Mouse (Mus musculus) liver, embryonic 11.5 days (tissue): Measurements from ENCODE around the gene Vps8. TPM values are rescaled to one million over a fixed set of nuclear protein-coding genes. Genes with fewer than 3 reads are reported as not detected.

ENCODE experiments used
- ATAC-seq: fragments of 200-750 bp; cut with Nextera tagmentation; replicated peaks from 2 replicates; pipeline ENCODE4 v1.8.0; 2017; ENCODE audit warnings: moderate number of reproducible peaks, mild to moderate bottlenecking, moderate TSS enrichment, moderate library complexity; ENCODE audit not compliant: low FRiP score
- DNase-seq: peaks from one replicate; pipeline ENCODE4 v3.0.0-alpha.2; 2017; ENCODE audit warnings: low spot score
- H3K27ac ChIP-seq: fragments of 300-500 bp; sonication (generic); 2 replicates; pipeline ENCODE4 v1.5.1; 2014; ENCODE audit warnings: mild to moderate bottlenecking, low read depth, low read length, control low read depth
- H3K27me3 ChIP-seq: fragments of 300-500 bp; sonication (generic); replicated peaks from 2 replicates; pipeline ENCODE4 v1.6.1; 2014; ENCODE audit warnings: low read length, mixed read lengths; ENCODE audit not compliant: control insufficient read depth, insufficient read depth
- H3K36me3 ChIP-seq: fragments of 300-500 bp; sonication (generic); 2 replicates; pipeline ENCODE4 v1.6.1; 2014; ENCODE audit warnings: mild to moderate bottlenecking, low read length, moderate library complexity, mixed read lengths; ENCODE audit not compliant: control insufficient read depth, insufficient read depth
- H3K4me1 ChIP-seq: fragments of 300-500 bp; sonication (generic); replicated peaks from 2 replicates; pipeline ENCODE4 v1.6.1; 2014; ENCODE audit warnings: low read length, mixed read lengths; ENCODE audit not compliant: control insufficient read depth, insufficient read depth
- H3K4me2 ChIP-seq: fragments of 300-500 bp; sonication (generic); 2 replicates; pipeline ENCODE4 v1.6.1; 2014; ENCODE audit warnings: mild to moderate bottlenecking, control low read depth, moderate library complexity
- H3K4me3 ChIP-seq: fragments of 300-500 bp; sonication (generic); 2 replicates; pipeline ENCODE4 v1.5.1; 2014; ENCODE audit warnings: low read depth, low read length, control low read depth
- H3K9ac ChIP-seq: fragments of 300-500 bp; sonication (generic); 2 replicates; pipeline ENCODE4 v1.6.1; 2014; ENCODE audit warnings: low read depth, low read length, control low read depth
- H3K9me3 ChIP-seq: fragments of 300-500 bp; sonication (generic); 2 replicates; pipeline ENCODE4 v1.6.1; 2016; ENCODE audit warnings: low read length, inconsistent platforms, mixed read lengths; ENCODE audit not compliant: control insufficient read depth
- WGBS: fragments of 180-500 bp; shearing (Covaris S2); extraction: QIAGEN DNeasy Blood & Tissue Kit; methylation state at CpG from one replicate; pipeline ENCODE4 v1.1.7; 2014; 5-methylcytosine and 5-hydroxymethylcytosine counted together
- polyA plus RNA-seq: library from polyadenylated mRNA; unstranded; fragments of >200 nt; fragmentation: Nextera tagmentation; extraction: Ambion mirVana; gene quantifications from 2 replicates; pipeline ENCODE4 v1.2.1, GENCODE M21; 2014

Vps8 gene
- polyA plus RNA-seq, 1 experiment from 2014 or later: 15.9 TPM

DNA sequence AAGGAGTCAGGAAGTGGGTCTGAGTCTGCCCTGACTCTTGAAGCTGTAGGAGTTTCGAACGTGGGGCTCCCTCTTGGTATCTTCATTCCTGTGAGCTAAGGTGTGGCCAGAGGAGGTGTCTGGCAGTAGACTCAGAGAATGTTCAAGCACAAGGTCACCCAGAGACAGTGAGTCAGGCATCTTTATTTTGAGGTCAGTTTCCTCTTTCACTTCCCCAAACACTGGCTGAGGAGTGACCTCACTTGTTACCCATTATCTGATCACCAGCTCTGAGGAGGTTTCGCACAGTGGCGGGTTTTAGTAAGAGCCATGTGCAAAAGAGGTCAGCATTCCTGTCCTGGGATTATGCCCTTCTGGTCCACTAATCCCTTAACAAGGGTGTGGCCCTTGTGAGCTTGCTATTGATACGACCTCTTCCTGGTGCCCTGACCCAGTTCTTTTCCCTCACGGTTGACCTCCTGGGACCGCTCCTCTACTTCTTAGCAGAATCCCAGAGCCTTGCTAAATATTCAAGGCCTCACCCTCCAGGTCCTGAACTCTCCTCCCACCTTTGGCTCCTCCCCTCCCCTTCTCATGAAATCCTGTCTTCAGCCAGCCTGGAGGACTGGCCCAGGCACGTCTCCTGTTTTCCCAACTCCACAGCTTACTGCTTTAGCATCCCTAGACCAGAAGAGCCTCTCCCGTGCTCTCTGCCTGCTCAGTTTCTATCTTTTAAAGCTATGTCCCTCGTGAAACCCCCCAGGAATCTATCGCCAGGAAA is 40.6 kb upstream of the Vps8 start:
- H3K27me3 ChIP-seq: no peaks in the 10 kb centered on the region
- no peak for ATAC-seq
- H3K4me2 ChIP-seq: no peak overlapping the region
- 37% methylated on average over 11 of the region's 11 CpGs for WGBS
- no peak overlapping the region for H3K27ac ChIP-seq
- no peaks in the 10 kb centered on the region for H3K36me3 ChIP-seq
- DNase-seq: no peak
- H3K9ac ChIP-seq: no peak overlapping the region
- H3K4me1 ChIP-seq: 0 out of 2 replicates have a peak, but pooled peaks cover 4% of the 10 kb centered on the region
- H3K9me3 ChIP-seq: no peaks in the 10 kb centered on the region
- no peak overlapping the region for H3K4me3 ChIP-seq

DNA sequence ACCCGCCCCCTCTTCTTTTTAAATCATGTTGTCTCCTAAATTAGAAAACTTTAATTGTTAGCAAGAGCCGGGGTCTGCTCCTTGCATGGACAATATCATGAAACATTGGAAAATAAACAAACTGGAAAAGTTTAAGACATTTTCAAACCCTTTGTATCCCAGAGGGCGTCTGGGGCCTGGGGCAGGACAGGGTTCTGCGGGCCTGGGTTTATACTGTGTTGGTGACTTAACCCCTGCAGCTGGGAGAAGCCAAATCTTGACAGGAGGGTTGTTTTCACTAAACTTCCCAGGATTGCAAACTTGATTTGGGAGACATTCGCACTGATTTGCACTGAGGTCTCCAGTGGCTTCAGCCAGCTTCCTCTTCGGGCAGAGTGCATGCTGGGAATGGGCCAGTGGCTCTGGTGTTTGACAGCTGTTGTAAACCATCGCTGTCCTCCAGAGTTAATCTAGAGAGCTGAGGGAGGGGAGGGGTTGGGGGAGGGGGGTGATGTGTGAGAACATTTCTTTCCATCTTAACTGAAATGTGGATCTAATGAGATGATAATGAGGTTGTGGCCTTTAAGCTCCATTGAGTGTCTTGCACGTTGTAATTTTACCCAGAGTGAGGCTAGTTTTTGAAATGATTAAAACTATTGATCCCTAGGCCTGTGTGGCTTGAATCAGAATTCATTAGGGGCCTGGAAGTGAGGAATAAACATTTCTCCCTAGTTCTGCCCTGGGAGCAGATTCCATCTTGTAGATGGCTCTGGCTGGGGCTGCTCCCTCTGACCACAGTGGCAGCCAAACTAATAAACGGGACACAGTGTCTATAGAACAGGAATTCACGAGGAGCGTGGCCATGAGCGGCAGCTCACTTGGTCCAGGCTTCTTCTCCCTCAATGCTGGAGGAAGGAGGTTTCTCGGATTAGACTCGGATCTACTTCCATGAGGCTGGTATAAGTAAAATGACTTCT is 36.7 kb upstream of the Vps8 start:
- Histone ChIP-seq H3K9ac (no peak overlapping the region), H3K4me3 (no peak overlapping the region), H3K36me3 (no peaks in the 10 kb centered on the region), H3K27me3 (no peaks in the 10 kb centered on the region), H3K4me1 (0 out of 2 replicates have a peak, but pooled peaks cover 4% of the 10 kb centered on the region), H3K27ac (no peak overlapping the region), H3K4me2 (no peak overlapping the region), H3K9me3 (no peaks in the 10 kb centered on the region)
- ATAC-seq: no peak
- WGBS: 57% methylated on average over 14 of the region's 14 CpGs
- DNase-seq: no peak

DNA sequence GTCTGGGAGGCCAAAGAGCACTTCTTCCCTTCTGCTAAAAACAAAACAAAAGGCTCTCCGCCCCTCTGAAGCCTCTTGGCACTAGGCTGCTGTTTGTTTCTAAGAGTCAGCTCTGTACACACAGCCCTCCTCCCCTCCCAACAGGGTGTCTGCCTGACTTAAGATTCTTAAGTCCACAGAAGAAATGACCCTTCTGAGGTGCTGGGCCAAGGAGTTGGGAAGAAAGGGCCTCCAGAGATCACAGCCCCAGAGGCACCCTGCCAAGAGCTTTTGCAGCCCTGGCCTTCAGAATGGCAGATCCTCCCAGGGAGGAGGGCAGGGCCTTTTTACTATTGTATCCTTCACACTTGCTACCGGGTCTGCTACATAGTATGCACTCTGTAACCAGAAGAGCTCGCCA is 33.6 kb upstream of the Vps8 start:
- H3K27ac ChIP-seq: no peak overlapping the region
- WGBS: 59% methylated on average over 3 of the region's 3 CpGs
- H3K9me3 ChIP-seq: no peaks in the 10 kb centered on the region
- ATAC-seq: no peak
- no peaks in the 10 kb centered on the region for H3K36me3 ChIP-seq
- DNase-seq: no peak
- no peak overlapping the region for H3K4me3 ChIP-seq
- no peak overlapping the region for H3K9ac ChIP-seq
- 0 out of 2 replicates have a peak, but pooled peaks cover 7% of the 10 kb centered on the region for H3K4me1 ChIP-seq
- no peak overlapping the region for H3K4me2 ChIP-seq
- H3K27me3 ChIP-seq: 0 out of 2 replicates have a peak, but pooled peaks cover 3% of the 10 kb centered on the region

DNA sequence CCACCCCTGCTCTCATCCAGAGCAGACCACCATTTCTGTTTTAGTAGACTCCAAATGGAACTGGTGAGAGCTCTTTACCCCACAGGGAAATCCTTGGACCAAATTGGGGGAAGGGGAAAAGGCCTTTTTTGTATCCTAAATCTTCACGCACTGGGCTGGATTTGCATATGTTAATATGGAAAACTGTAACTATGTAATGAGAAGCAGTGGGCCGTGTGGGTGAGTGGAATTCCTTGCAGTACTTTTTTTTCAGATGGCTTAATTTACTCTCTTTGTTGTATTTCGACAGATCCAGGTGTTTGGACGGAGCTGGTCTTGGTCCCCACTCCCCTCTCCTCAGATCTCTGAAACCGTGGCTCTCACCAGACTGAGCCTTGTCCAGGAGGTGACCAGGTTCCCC is 32.2 kb upstream of the Vps8 start:
- DNase-seq (no peak), ATAC-seq (no peak)
- Histone ChIP-seq H3K36me3 (no peaks in the 10 kb centered on the region), H3K9me3 (no peaks in the 10 kb centered on the region), H3K9ac (no peak overlapping the region), H3K4me1 (0 out of 2 replicates have a peak, but pooled peaks cover 7% of the 10 kb centered on the region), H3K4me3 (no peak overlapping the region), H3K27ac (no peak overlapping the region), H3K4me2 (no peak overlapping the region), H3K27me3 (0 out of 2 replicates have a peak, but pooled peaks cover 3% of the 10 kb centered on the region)
- 64% methylated on average over 5 of the region's 5 CpGs for WGBS

DNA sequence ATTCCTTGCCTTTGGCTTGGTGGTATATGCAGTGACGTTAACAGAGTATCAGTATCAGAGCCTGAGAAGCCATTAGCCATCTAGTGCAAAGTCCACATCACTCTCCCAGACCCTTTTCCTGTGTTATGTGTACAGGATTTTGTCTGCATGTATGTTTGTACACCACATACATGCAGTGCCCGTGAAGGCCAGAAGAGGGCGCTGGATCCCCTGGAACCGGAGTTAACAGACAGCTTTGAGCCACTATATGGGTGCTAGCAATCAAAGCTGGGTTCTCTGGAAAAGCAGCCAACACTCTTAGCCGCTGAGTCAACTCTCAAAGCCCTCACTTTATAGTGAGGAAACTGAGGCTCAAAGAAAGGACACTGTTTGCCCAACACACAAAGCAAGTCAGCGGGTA is 30.8 kb upstream of the Vps8 start:
- ATAC-seq (0 out of 2 replicates have a peak, but pooled peaks have one; percentile 5), DNase-seq (peak; percentile 46)
- H3K27me3 ChIP-seq: 0 out of 2 replicates have a peak, but pooled peaks cover 3% of the 10 kb centered on the region
- H3K9me3 ChIP-seq: no peaks in the 10 kb centered on the region
- no peak overlapping the region for H3K27ac ChIP-seq
- H3K9ac ChIP-seq: no peak overlapping the region
- WGBS: 55% methylated on average over 6 of the region's 6 CpGs
- H3K4me3 ChIP-seq: no peak overlapping the region
- H3K36me3 ChIP-seq: no peaks in the 10 kb centered on the region
- no peak overlapping the region for H3K4me2 ChIP-seq
- H3K4me1 ChIP-seq: 0 out of 2 replicates have a peak, but pooled peaks cover 3% of the 10 kb centered on the region

DNA sequence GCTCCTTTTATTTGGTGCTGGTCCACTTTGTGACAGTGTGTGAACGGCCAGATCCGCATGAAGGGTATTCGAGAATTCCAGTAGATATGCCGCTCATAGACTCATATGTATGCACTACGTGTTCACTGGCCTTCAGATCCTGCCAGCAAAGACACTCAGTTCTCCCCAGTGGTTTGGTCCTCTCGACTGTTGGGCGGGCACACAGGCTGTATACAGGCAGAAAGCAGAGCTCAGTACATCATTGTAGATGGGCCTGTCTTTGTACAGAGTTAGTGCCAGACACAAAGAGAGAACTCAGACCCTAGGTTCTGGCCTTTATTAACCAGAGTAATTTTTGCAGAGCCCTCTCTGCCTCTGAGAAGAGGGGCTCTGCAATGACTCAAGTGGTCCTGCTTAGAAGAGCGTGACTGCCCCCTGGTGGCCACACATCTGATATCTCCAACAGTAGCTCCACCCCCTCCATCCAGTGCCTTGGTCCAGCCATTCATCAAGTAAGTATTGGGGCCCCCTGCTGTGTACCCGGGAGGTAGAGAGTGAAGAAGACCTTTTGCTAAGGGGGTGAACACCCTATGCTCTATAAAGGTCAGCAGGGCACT is 30.3 kb upstream of the Vps8 start:
- H3K27ac ChIP-seq: no peak overlapping the region
- WGBS: 51% methylated on average over 9 of the region's 9 CpGs
- 0 out of 2 replicates have a peak, but pooled peaks cover 3% of the 10 kb centered on the region for H3K27me3 ChIP-seq
- no peak overlapping the region for H3K4me2 ChIP-seq
- H3K4me1 ChIP-seq: 0 out of 2 replicates have a peak, but pooled peaks cover 3% of the 10 kb centered on the region
- ATAC-seq (peak; percentile 61; the same call in 1 of the 2 replicates), DNase-seq (peak; percentile 80)
- no peak overlapping the region for H3K9ac ChIP-seq
- H3K9me3 ChIP-seq: no peaks in the 10 kb centered on the region
- no peaks in the 10 kb centered on the region for H3K36me3 ChIP-seq
- H3K4me3 ChIP-seq: no peak overlapping the region

DNA sequence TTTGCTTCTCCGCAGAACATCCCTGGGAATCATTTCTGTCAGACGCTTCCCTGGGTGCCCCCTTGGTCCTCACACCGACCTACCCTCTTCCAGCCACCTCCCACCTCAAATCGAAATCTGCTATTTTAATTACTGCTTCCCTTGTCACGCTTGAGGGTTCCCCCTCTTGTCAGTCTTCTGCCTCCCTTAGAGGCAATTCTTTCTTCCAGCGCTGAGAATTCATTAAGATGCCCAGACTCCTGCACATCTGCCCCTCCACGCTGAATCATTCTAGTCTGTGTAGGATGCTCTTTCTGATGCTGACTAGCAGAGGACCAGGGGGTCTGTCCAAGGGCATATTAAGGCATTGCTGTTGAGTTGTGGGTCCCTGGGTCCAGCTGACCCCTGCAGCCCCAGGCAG is 27.4 kb upstream of the Vps8 start:
- H3K27ac ChIP-seq: no peak overlapping the region

DNA sequence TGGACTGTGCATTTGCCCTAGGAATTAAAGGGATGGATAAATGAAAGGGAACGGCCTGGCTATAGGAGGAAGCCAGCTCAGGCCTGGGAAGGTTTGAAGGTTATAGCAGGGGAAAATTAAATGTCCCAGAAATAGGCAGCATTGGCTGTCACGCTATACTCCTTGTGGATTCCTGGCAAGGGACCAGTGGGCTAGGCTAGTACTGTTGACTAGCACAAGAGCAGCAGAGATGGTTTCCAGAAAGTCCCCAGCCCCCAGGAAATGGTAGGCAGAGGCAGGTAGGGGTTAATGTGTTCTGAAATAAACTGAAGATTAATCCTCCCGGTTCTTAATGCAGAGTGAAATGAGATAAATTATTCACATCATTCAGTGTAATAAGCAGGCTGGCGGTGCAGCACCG is 25.2 kb upstream of the Vps8 start:
- H3K4me2 ChIP-seq: no peak overlapping the region
- no peaks in the 10 kb centered on the region for H3K36me3 ChIP-seq
- DNase-seq (no peak), ATAC-seq (no peak)
- 74% methylated on average over 5 of the region's 5 CpGs for WGBS
- no peak overlapping the region for H3K4me3 ChIP-seq
- H3K27me3 ChIP-seq: 0 out of 2 replicates have a peak, but pooled peaks cover 3% of the 10 kb centered on the region
- H3K9me3 ChIP-seq: no peaks in the 10 kb centered on the region
- peaks cover 3% of the 10 kb centered on the region; the same call in 1 of the 2 replicates for H3K4me1 ChIP-seq
- no peak overlapping the region for H3K9ac ChIP-seq
- H3K27ac ChIP-seq: no peak overlapping the region

More for the DNA sequence above, 27.4 kb upstream of the Vps8 start:
- ATAC-seq: no peak
- no peak overlapping the region for H3K4me2 ChIP-seq
- H3K4me3 ChIP-seq: no peak overlapping the region
- peaks cover 3% of the 10 kb centered on the region; the same call in 1 of the 2 replicates for H3K4me1 ChIP-seq
- H3K36me3 ChIP-seq: no peaks in the 10 kb centered on the region
- no peak for DNase-seq
- no peaks in the 10 kb centered on the region for H3K9me3 ChIP-seq
- H3K9ac ChIP-seq: no peak overlapping the region
- H3K27me3 ChIP-seq: 0 out of 2 replicates have a peak, but pooled peaks cover 3% of the 10 kb centered on the region
- WGBS: 58% methylated on average over 7 of the region's 7 CpGs
